In genomic region chr6:136162090-136162489, GRCm38 (mm10) we compare ENCODE assay signal across 17 mouse cellular contexts. TPM values are rescaled to one million over a fixed set of nuclear protein-coding genes. Genes with fewer than 3 reads are reported as not detected.
A peak's percentile ranks its signal among the peaks of the same experiment; 100 is the strongest.
DNase-seq lines count a peak whose midpoint lies in the region; ATAC-seq lines count a peak whose summit lies in the region.
"Had no signal": no experiment of that assay in that cellular context is flagged by ENCODE, and none has a peak within 500 bp of the region (broad histone marks: within the 10 kb centered on the region; RNA-seq: fewer than 3 reads in every experiment).

No protein-coding gene starts in this region.

- DNase-seq in embryonic facial prominence, embryonic 11.5 days (ENCODE audit: low spot score) = no peak
- no peak for DNase-seq in embryonic facial prominence, embryonic 10.5 days (ENCODE audit: low spot score)
- DNase-seq in neural tube, embryonic 11.5 days (ENCODE audit: low spot score) = peak; percentile 19
- no peak for DNase-seq in neural tube, embryonic 10.5 days (ENCODE audit: extremely low spot score, low spot score)
- no peak for DNase-seq in left cerebral cortex, adult 18-20 months (ENCODE audit: low spot score in 2 of 2)
- no peak for DNase-seq in right cerebral cortex, postnatal 4 days
- DNase-seq in B cell, adult 2 months = no peak
- DNase-seq: heart, adult 2 months; heart, postnatal 10 days; liver; lung, adult 2 months; lung, postnatal 4 days; right cerebral cortex, postnatal 14 days; thymus, postnatal 4 days had no signal

- H3K9ac ChIP-seq in embryonic facial prominence, embryonic 11.5 days (replicated peaks; ENCODE audit: low read length) = no peak overlapping the region
- no peak overlapping the region for H3K9ac ChIP-seq in neural tube, embryonic 11.5 days (ENCODE audit: low read length)
- no peak overlapping the region for H3K9ac ChIP-seq in midbrain, embryonic 15.5 days
- H3K9ac ChIP-seq: intestine, embryonic 15.5 days had no signal

- H3K9me3 ChIP-seq in embryonic facial prominence, embryonic 11.5 days (replicated peaks; ENCODE audit: control insufficient read depth, low read length) = no peaks in the 10 kb centered on the region
- H3K9me3 ChIP-seq in embryonic facial prominence, embryonic 10.5 days = no peaks in the 10 kb centered on the region
- no peaks in the 10 kb centered on the region for H3K9me3 ChIP-seq in neural tube, embryonic 11.5 days (ENCODE audit: control insufficient read depth, low read length)
- H3K9me3 ChIP-seq in midbrain, embryonic 15.5 days = no peaks in the 10 kb centered on the region
- H3K9me3 ChIP-seq: intestine, embryonic 15.5 days had no signal

- H3K4me3 ChIP-seq in embryonic facial prominence, embryonic 11.5 days (ENCODE audit: low read depth, low read length) = no peak overlapping the region
- H3K4me3 ChIP-seq in embryonic facial prominence, embryonic 10.5 days = no peak overlapping the region
- no peak overlapping the region for H3K4me3 ChIP-seq in neural tube, embryonic 11.5 days (ENCODE audit: low read depth, low read length)
- H3K4me3 ChIP-seq in midbrain, embryonic 15.5 days = 0 out of 2 replicates have a peak overlapping the region, but pooled peaks have one; percentile 1
- H3K4me3 ChIP-seq: heart, adult 2 months; intestine, embryonic 15.5 days had no signal

- no peak overlapping the region for H3K4me2 ChIP-seq in embryonic facial prominence, embryonic 11.5 days (ENCODE audit: low read depth, low read length)
- H3K4me2 ChIP-seq in neural tube, embryonic 11.5 days (ENCODE audit: low read depth) = no peak overlapping the region
- peak overlapping the region; percentile 12; the same call in 1 of the 2 replicates for H3K4me2 ChIP-seq in midbrain, embryonic 15.5 days
- H3K4me2 ChIP-seq: intestine, embryonic 15.5 days had no signal

- no peaks in the 10 kb centered on the region for H3K27me3 ChIP-seq in embryonic facial prominence, embryonic 11.5 days (ENCODE audit: control insufficient read depth, insufficient read depth, low read length)
- no peaks in the 10 kb centered on the region for H3K27me3 ChIP-seq in embryonic facial prominence, embryonic 10.5 days (replicated peaks; ENCODE audit: low read depth, poor library complexity, severe bottlenecking)
- H3K27me3 ChIP-seq in neural tube, embryonic 11.5 days (ENCODE audit: control insufficient read depth, insufficient read depth, low read length) = no peaks in the 10 kb centered on the region
- no peaks in the 10 kb centered on the region for H3K27me3 ChIP-seq in midbrain, embryonic 15.5 days (replicated peaks)
- H3K27me3 ChIP-seq: intestine, embryonic 15.5 days had no signal

- no peak overlapping the region for H3K27ac ChIP-seq in embryonic facial prominence, embryonic 11.5 days (replicated peaks; ENCODE audit: low read depth, low read length)
- H3K27ac ChIP-seq in embryonic facial prominence, embryonic 10.5 days (replicated peaks) = no peak overlapping the region
- H3K27ac ChIP-seq in neural tube, embryonic 11.5 days (ENCODE audit: low read depth, low read length) = no peak overlapping the region
- H3K27ac ChIP-seq in midbrain, embryonic 15.5 days = no peak overlapping the region
- H3K27ac ChIP-seq: heart, adult 2 months; intestine, embryonic 15.5 days; kidney, postnatal 0 days had no signal

- no peaks in the 10 kb centered on the region for H3K4me1 ChIP-seq in embryonic facial prominence, embryonic 11.5 days (ENCODE audit: control insufficient read depth, insufficient read depth, low read length)
- H3K4me1 ChIP-seq in embryonic facial prominence, embryonic 10.5 days = no peaks in the 10 kb centered on the region
- 0 out of 2 replicates have a peak, but pooled peaks cover 2% of the 10 kb centered on the region for H3K4me1 ChIP-seq in neural tube, embryonic 11.5 days (ENCODE audit: control insufficient read depth, insufficient read depth, low read length)
- H3K4me1 ChIP-seq in midbrain, embryonic 15.5 days = peaks cover 57% of the 10 kb centered on the region
- H3K4me1 ChIP-seq: intestine, embryonic 15.5 days had no signal

- no peaks in the 10 kb centered on the region for H3K36me3 ChIP-seq in embryonic facial prominence, embryonic 11.5 days (replicated peaks; ENCODE audit: control insufficient read depth, insufficient read depth, low read depth, low read length)
- H3K36me3 ChIP-seq in embryonic facial prominence, embryonic 10.5 days (replicated peaks) = no peaks in the 10 kb centered on the region
- H3K36me3 ChIP-seq in neural tube, embryonic 11.5 days (ENCODE audit: control insufficient read depth, insufficient read depth, low read length) = no peaks in the 10 kb centered on the region
- no peaks in the 10 kb centered on the region for H3K36me3 ChIP-seq in midbrain, embryonic 15.5 days (replicated peaks)
- H3K36me3 ChIP-seq: intestine, embryonic 15.5 days had no signal

- WGBS in embryonic facial prominence, embryonic 11.5 days = 69% methylated on average over 11 of the region's 11 CpGs
- WGBS in embryonic facial prominence, embryonic 10.5 days = 82% methylated on average over 11 of the region's 11 CpGs
- 46% methylated on average over 11 of the region's 11 CpGs for WGBS in neural tube, embryonic 11.5 days
- 53% methylated on average over 11 of the region's 11 CpGs for WGBS in midbrain, embryonic 15.5 days

- ATAC-seq in embryonic facial prominence, embryonic 11.5 days (replicated peaks; ENCODE audit: insufficient number of reproducible peaks, low FRiP score, low TSS enrichment, low read depth) = 0 out of 2 replicates have a peak, but pooled peaks have one; percentile 39
- peak; percentile 57; the same call in 1 of the 2 replicates for ATAC-seq in neural tube, embryonic 11.5 days (ENCODE audit: insufficient read depth, low FRiP score, low TSS enrichment)
- ATAC-seq in midbrain, embryonic 15.5 days (replicated peaks) = 0 out of 2 replicates have a peak, but pooled peaks have one; percentile 30
- ATAC-seq: intestine, embryonic 15.5 days had no signal

RNA-seq across cellular contexts. Expression of gene Grin2b, which starts 11.2 kb away (rescaled TPM):
- 0.36 and 0.45 TPM in 2 replicates for polyA plus RNA-seq in embryonic facial prominence, embryonic 11.5 days (2014; fragmentation: Nextera tagmentation; extraction: Ambion mirVana)
- polyA plus RNA-seq in embryonic facial prominence, embryonic 10.5 days (2016; fragmentation: Nextera tagmentation; extraction: Ambion mirVana) = 0.02 TPM in 1 of 2 replicates, not detected in the other
- polyA plus RNA-seq in neural tube, embryonic 11.5 days (2014; fragmentation: Nextera tagmentation; extraction: Ambion mirVana) = 0.70 and 2.1 TPM in 2 replicates
- polyA plus RNA-seq in midbrain, embryonic 15.5 days (2015; fragmentation: Nextera tagmentation; extraction: Ambion mirVana) = 65.5 and 81.3 TPM in 2 replicates
- total RNA-seq in left cerebral cortex, adult 18-20 months (2021) = 100 to 1,000 TPM; 228 TPM
- total RNA-seq: heart, adult 2 months had no signal

Comparison
In these comparisons a context has a peak if more than half of its experiments do, and no peak if none do; other contexts are left out.
1. RNA of gene Grin2b, which starts 11.2 kb away (polyA plus RNA-seq): 65.5 to 81.3 TPM in midbrain, embryonic 15.5 days; 0.70 to 2.1 TPM in neural tube, embryonic 11.5 days, 0.36 to 0.45 TPM in embryonic facial prominence, embryonic 11.5 days and 0.02 TPM in embryonic facial prominence, embryonic 10.5 days; every median in the first group is over 10 times any median in the second.
2. Peak in every context shown above with its lines, with median percentiles within 50 percentile points of each other: ATAC-seq.